Mouse (Mus musculus) thymus, adult 2 months (tissue): ENCODE measurements around the gene Il2rg.

Experiments
- CTCF ChIP-seq: fragments of 200-500 bp; IDR thresholded peaks from 2 replicates; pipeline ENCODE4 v1.5.1; 2012; ENCODE audit warnings: mild to moderate bottlenecking, control low read depth, low read length, moderate library complexity, borderline replicate concordance; ENCODE audit not compliant: control insufficient read depth, poor library complexity, insufficient read depth; ENCODE audit errors: extremely low read depth
- POLR2A ChIP-seq: fragments of 200-500 bp; IDR thresholded peaks from 2 replicates; pipeline ENCODE4 v1.6.1; 2012; ENCODE audit warnings: mild to moderate bottlenecking, low read length, control low read depth, moderate library complexity; ENCODE audit not compliant: control insufficient read depth, poor library complexity, insufficient read depth; ENCODE audit errors: extremely low read depth

DNA sequence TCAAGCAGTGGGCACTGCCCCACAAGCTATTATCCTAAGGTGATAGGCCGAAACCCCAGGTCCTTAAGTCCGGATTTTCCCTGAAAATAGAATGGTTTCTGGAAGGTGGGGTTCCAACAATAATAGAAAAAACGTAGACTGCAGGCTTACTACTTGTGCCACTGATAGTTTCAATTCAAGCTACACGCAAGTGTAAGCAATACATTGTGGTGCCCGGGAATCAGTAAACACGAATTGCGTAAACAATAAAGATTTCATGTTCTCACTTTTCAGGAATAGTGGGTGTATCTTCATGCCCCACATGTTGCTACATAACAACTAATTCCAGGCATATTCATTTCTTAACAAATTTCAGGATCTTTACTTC is 45.3 kb downstream of the Il2rg start:
- TF ChIP-seq POLR2A (no peak), CTCF (no peak)
